Mouse (Mus musculus) brain, embryonic 18.5 days (tissue): ENCODE data around the gene Macrod1.
"Not testable (repeated sequence)": the region's sequence is repeated elsewhere in the genome, so short reads cannot be mapped to it uniquely, and the experiment has no call there.

Experiments used
- DNase-seq: peaks from one replicate; pipeline ENCODE4 v3.0.0-alpha.2; 2012; ENCODE audit warnings: low read depth, low spot score

Gene Macrod1

GRCm38 (mm10) chr19:7056248-7057087 lies at the start of gene Macrod1:
Gene Macrod1, plus strand, starts transcription at chr19:7056810.
- no peak for DNase-seq

DNA sequence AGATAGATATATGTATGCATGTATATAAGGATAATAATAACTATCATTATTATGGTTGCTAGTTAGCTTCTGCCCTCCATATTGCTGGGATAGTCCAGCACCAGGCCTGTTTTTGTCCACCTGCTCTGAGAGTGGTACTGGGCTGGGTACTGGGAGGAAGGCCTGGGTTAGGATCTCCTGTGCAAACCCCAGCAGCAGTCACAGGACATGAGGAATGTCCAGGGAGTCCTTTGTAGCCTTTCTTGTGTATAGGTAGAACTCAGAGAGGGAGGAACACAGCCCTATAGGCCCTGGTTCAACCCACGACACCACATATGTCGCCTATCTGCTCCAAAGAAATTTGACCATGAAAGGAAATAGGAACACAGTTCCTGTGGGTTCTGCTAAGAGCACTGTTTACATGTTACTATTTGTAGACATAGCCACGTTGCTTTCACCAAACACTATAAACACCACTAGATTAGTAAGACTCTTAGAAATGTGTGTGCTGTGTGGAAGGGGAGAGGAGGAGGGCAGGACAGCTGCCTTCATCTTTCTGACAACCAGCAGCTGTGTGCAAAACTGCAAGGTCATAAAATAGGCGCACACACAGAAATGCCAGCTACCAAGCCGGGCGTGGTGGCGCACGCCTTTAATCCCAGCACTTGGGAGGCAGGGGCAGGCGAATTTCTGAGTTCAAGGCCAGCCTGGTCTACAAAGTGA lies 49.6 kb upstream of the Macrod1 start:
- no peak for DNase-seq

GRCm38 (mm10) chr19:7012426-7012825 lies 44.2 kb upstream of the Macrod1 start:
- DNase-seq = no peak

- no peak for DNase-seq
Measured at GRCm38 (mm10) chr19:7013984-7014383, 42.6 kb upstream of the Macrod1 start.

DNA sequence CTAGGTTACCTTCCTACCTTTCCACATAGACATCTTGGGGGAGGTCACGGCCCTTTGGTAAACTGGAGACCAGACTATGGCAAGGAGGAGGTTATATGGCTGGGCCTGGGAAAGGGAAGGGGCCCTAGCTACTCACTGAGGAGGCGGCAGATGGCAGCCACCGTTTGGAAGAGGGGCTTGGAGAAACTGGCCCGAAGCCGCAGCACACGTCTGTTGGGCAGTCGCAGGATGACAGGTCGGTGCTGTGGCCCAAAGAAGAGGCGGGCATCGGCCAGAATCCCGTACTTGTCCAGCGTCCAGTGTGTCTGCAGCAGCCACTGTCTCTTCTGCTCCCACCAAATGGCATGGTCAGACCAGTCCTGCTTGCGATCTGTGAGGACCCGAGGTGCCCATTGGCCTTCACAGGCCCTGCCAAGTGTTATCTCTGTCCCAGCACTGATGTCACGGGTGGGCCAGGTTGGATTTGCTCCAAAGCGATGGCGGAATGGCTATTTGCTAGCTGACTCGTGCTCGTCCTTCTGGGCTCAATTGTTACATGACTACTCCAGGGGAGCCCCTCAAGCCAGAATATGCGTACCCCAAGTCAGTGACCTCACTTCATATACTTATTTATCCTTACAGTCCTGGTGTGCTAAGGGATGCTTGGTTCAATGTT lies 42.0 kb upstream of the Macrod1 start:
- no peak for DNase-seq

DNA sequence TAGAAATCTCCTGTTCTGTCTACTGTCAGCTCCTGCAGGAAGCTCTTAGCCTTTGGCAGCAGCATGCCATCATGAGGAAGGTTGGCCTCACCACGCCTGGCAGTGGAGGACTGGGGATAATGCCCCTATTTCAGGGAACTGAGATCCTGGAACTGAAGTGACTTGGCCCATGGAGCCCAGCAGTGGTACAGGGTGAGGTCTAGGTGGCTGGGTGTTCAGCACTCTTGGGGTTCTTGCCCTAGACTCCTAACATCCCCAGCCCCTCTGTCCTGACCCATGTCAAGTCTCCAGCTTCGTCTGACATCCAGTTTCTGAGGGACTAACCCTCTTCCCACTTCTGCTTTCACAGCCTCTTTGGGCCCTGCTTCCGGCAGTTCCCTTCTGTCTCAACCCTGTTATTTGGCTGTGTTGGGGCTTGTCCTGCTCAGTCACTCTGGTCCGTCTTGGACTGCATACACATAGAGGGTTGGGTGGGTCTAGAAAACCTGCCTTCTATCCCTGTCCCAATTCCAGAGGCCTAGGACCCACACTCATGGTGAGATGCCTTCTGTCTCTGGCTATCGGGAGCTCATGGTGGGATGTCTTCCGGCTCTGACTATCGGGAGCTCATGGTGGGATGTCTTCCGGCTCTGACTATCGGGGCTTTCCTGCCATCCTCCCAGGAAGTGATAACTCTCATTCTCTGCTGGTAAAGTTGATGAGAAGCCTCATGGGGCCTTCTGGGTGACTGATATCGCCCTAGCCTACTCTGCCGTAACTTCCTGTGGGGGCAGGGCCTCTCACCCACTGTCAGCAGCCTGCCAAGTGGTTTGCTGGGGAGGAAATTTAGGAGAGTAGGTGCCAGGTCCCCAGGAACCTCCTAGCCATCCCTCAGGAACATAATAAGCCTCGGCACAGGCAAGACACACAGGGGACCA lies 38.8 kb upstream of the Macrod1 start:
- DNase-seq = no peak

DNA sequence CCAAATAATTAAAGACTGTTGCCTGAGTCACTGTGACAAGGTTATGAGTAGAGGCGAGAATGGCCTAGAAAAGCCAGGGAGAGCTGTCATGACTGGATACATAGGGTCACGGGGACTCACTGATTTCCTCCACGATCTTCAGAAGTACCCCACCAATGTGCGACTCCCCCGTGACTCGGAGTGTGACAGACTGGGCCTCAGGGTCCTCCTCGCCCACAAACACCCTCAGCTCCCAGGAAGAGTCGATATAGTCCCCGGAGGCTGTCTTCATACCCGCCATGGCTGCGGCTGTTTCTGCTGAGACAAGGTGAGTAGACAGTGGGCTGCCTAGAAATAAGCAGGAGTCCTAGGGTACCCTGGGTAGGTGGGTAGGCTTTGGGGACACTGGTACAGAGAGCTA lies 38.1 kb upstream of the Macrod1 start:
- no peak for DNase-seq

- no peak for DNase-seq
Measured at GRCm38 (mm10) chr19:7019191-7019590, 37.4 kb upstream of the Macrod1 start, which contains the start of gene Fermt3. Gene Fermt3, minus strand, starts transcription at chr19:7019469.

DNA sequence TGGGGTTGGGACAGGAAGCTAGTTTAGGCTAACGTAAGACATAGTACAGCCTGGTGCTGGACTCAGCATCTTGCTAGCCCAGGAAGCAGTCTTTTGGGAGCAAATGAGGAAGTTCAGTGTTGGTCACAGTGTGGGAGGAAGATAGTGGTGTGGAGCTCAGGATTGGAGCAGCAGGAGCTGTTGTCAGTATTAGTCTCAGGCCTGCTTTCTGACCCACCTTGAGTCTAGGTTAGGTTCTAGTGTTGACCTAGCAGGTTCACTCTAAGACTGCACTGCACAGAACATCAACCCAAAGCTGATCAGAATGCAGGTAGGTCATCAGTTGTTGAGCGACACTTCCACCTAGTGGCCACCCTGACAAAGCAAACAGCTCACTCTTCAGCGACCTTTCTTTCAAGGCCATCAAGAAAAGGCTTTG lies 36.4 kb upstream of the Macrod1 start:
- DNase-seq = no peak

DNA sequence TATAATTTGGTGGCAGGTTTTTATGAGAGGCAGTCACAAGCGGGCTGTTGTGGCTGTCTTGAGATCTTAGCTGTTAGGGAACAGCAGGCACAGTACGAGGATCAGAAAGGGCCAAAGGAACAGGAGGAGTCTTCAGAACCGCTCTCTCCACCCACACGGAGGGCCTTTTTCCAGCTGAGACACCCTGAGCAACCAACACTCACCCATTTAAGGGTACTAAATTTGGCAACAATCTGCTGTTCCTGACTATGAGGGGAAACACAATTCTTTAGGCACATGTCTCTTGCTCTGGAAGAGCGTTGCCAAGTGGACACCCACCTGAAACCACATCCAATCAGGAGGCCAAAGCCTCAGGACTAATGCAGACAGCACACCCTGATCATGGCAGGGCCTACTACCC lies 27.1 kb upstream of the Macrod1 start:
- DNase-seq = no peak

DNA sequence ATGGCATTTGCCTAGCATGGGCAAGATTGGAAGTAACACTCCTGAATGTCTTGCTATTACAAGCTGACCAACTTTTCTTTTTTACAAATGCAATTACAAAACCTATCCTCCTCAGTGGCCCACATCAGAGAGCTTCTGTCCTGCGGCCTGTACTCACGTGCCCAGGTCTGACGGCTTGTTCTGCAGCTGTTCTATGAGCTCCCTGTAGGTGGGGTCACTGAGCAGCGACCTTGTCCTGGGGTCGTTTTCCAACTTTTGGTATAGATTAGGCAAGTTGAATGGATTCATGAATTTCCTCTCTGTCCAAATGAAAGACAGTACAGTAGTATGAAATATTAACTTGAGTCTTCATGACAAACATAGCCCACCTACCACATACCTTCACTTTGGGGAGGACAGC lies 22.6 kb upstream of the Macrod1 start:
- no peak for DNase-seq

DNA sequence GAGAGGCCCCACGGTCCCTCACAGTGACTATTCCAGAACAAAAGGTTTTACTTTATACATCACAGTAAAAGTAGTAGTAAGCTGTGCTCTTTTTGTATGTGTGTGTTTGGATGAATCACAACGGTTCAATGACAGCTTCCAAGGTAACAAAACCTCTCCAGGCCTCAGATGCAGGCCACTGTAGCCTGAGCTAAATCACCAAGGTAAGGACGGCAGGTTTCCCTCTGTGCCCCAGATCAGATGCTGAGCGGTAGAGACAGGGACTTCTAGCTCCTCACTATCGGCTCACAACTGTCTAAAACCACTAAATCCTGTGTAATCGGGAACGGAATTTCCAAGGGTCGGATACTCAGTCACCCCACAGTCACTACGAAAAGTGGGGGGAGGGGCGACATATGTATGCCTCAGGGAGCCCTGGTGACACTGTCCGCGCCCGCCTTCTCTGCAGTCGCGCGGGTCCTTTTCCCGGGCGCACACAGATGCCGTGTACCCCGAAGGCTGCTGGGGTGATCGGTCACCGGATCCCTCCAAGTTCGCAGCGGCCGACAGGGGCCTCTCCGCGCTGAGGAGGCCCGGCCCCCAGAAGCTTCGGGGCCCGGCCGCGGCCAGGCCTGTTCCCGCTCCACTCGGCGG lies 17.4 kb upstream of the Macrod1 start:
- no peak for DNase-seq

DNA sequence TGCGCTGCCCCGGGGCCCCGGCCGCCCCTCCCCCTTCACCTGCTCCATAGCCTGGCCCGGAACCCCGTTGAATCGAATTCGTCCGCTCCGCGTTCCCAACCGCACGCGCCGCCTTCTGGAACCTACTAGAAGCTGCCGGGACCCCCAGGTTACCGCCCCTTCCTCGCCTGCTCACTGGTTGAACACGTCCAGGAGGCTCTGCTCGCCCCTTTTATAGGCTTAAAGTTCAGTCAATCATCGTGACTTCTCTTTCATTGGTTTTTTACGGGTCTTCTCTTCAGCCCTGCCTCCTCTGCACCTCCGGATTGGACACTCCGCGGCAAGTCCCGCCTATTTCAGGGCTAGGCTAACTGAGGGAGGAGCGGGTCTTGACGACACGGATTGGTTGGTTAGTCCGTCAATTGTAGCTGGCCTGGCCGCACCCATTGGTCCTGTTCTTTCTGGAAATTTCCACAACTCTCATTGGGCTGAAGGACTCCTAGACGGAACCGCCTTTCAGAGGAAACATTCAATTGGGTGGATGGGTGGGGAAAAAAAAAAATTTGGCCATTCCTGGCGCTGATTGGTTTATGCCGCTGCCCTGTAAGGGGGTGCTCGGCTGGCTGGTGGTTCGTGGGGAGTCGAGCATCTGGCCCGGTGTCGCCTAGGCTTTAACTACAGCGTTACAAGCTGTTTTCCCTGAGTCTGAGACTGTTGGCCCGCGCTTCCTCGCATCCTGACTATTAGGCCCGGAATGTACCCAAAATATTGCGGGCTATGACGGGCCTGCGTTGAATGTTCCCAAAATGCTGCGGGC lies 16.6 kb upstream of the Macrod1 start, which contains the start of gene Stip1:
TSS of gene Stip1 (minus strand) at position 127 of the 796 bp plus-strand sequence.
- peak; percentile 100 for DNase-seq

GRCm38 (mm10) chr19:7040637-7041130 lies 15.9 kb upstream of the Macrod1 start:
- no peak for DNase-seq

- DNase-seq = no peak
Measured at GRCm38 (mm10) chr19:7041171-7041570, 15.4 kb upstream of the Macrod1 start.

DNA sequence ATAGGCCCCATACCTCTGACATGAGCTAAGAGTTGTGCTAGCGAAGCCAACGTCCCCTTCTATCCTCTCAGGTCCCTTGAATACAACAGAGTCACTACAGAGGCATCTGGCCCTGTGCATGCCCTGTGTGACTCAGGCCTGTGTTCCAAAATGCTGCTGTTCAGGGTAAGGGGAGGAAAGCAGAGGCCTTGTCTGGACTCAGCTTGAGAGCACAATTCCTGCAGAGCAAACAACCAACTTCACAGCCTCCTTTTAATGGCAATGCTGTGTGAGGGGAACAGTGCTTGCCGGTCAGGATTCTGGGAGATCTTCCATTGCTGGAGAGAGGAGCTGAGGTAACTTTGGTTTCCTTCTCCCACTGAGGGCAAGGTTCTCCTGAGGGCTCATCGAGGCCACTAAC lies 12.3 kb upstream of the Macrod1 start:
- no peak for DNase-seq

DNA sequence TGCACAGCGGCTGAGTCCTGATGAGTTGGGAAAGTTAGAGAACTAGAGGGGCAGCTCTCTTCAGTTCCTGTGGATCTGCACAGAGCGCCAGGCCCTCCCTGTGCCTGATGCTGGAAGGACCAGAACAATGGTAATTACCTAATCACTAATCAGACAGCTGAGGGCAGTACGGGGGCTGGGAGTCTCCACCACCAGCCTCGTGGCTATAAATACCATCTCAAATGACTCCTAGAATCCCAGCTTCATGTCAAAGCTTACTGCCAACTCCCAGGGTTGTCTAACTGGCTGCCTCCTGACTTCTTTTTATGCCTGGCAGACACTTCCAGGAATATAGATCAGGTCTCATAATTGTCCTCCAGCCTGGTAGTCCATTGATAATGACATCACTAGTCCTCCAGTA lies 11.9 kb upstream of the Macrod1 start:
- DNase-seq = no peak

DNA sequence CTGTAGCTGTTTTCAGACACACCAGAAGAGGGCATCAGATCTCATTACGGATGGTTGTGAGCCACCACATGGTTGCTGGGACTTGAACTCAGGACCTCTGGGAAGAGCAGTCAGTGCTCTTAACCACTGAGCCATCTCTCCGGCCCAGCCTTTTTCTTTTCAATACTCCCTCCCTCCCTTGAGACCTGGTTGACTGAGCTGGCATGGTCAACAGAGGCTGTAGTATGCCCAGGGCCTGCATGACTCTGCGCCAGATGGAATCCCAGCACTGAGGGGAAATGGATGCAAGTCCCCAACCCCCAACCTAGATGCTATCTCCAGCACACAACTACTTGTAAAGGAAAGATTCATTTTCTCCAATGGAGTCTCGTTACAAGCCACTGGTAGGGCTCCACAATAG lies 3.2 kb upstream of the Macrod1 start:
- not testable (repeated sequence) for DNase-seq

GRCm38 (mm10) chr19:7054772-7055171 lies 1.8 kb upstream of the Macrod1 start:
- DNase-seq = no peak

GRCm38 (mm10) chr19:7055173-7055572 lies 1.4 kb upstream of the Macrod1 start:
- DNase-seq = no peak
